In genomic region chr9:50235908-50236307, GRCm38 (mm10) we compare ENCODE assay signal across 9 mouse cellular contexts.
DNase-seq lines count a peak whose midpoint lies in the region; ATAC-seq and TF ChIP-seq lines count a peak whose summit lies in the region.
"Had no signal": no experiment of that assay in that cellular context is flagged by ENCODE, and none has a peak within 500 bp of the region (broad histone marks: within the 10 kb centered on the region; RNA-seq: fewer than 3 reads in every experiment).

No protein-coding gene starts in this region.

- WGBS in hindbrain, embryonic 10.5 days = 25% methylated on average over 1 of the region's 1 CpGs
- 15% methylated on average over 1 of the region's 1 CpGs for WGBS in neural tube, embryonic 15.5 days

- H3K27ac ChIP-seq in left cerebral cortex, adult 2 months = no peak overlapping the region
- H3K27ac ChIP-seq in hindbrain, embryonic 10.5 days = peak overlapping the region; percentile 47
- peak overlapping the region; percentile 29; the same call in 1 of the 2 replicates for H3K27ac ChIP-seq in neural tube, embryonic 15.5 days (replicated peaks)

- H3K4me1 ChIP-seq in hindbrain, embryonic 10.5 days (replicated peaks) = peaks cover 34% of the 10 kb centered on the region
- H3K4me1 ChIP-seq in neural tube, embryonic 15.5 days = peaks cover 27% of the 10 kb centered on the region

- no peak for TF ChIP-seq CTCF in left cerebral cortex, adult 2 months (IDR thresholded peaks at IDR 0.05)

- ATAC-seq in neural tube, embryonic 15.5 days (ENCODE audit: low FRiP score) = peak; percentile 83

- peak; percentile 4 for DNase-seq in cerebellum, adult 11 months
- DNase-seq in cerebellum, adult 8-10 months = no peak
- peak; percentile 11 to 15 for DNase-seq in left cerebral cortex, adult 9 months (ENCODE audit: low spot score in 2 of 2)
- DNase-seq in left cerebral cortex, adult 2 months (ENCODE audit: extremely low spot score in 1 of 2, low spot score in 2 of 2) = no peak
- DNase-seq in hindbrain, embryonic 10.5 days (ENCODE audit: low spot score) = peak; percentile 35
- no peak for DNase-seq in spleen, postnatal 14 days (ENCODE audit: low spot score in 2 of 2)
- no peak for DNase-seq in thymus, postnatal 4 days

- no peak overlapping the region for H3K4me2 ChIP-seq in neural tube, embryonic 15.5 days

- no peaks in the 10 kb centered on the region for H3K27me3 ChIP-seq in hindbrain, embryonic 10.5 days (ENCODE audit: insufficient read depth, poor library complexity, severe bottlenecking)
- H3K27me3 ChIP-seq in neural tube, embryonic 15.5 days (replicated peaks) = no peaks in the 10 kb centered on the region

- H3K4me3 ChIP-seq in left cerebral cortex, adult 2 months = no peak overlapping the region
- H3K4me3 ChIP-seq in hindbrain, embryonic 10.5 days = no peak overlapping the region
- no peak overlapping the region for H3K4me3 ChIP-seq in neural tube, embryonic 15.5 days (replicated peaks)
- H3K4me3 ChIP-seq: myocyte had no signal

- intact Hi-C loops in left cerebral cortex, adult 2 months (cut with DNase I) = no loop called here

- H3K36me3 ChIP-seq in hindbrain, embryonic 10.5 days = no peaks in the 10 kb centered on the region
- H3K36me3 ChIP-seq in neural tube, embryonic 15.5 days = no peaks in the 10 kb centered on the region

- no peak overlapping the region for H3K9ac ChIP-seq in neural tube, embryonic 15.5 days (replicated peaks)

- no peaks in the 10 kb centered on the region for H3K9me3 ChIP-seq in hindbrain, embryonic 10.5 days
- H3K9me3 ChIP-seq in neural tube, embryonic 15.5 days (replicated peaks) = no peaks in the 10 kb centered on the region

Comparison
In these comparisons a context has a peak if more than half of its experiments do, and no peak if none do; other contexts are left out.
1. DNase-seq: peak in cerebellum, adult 11 months (single experiment), left cerebral cortex, adult 9 months (2 of 2) and hindbrain, embryonic 10.5 days (single experiment); none in cerebellum, adult 8-10 months (single experiment), left cerebral cortex, adult 2 months (0 of 2), spleen, postnatal 14 days (0 of 2) and thymus, postnatal 4 days (single experiment).